Mouse (Mus musculus) forelimb bud, embryonic 11.5 days (tissue): Measurements from ENCODE around the gene Mnt.

Source experiments
- DNase-seq: peaks from one replicate; pipeline ENCODE4 v3.0.0-alpha.2; 2012; ENCODE audit warnings: low read depth, low spot score

Mnt gene

DNA sequence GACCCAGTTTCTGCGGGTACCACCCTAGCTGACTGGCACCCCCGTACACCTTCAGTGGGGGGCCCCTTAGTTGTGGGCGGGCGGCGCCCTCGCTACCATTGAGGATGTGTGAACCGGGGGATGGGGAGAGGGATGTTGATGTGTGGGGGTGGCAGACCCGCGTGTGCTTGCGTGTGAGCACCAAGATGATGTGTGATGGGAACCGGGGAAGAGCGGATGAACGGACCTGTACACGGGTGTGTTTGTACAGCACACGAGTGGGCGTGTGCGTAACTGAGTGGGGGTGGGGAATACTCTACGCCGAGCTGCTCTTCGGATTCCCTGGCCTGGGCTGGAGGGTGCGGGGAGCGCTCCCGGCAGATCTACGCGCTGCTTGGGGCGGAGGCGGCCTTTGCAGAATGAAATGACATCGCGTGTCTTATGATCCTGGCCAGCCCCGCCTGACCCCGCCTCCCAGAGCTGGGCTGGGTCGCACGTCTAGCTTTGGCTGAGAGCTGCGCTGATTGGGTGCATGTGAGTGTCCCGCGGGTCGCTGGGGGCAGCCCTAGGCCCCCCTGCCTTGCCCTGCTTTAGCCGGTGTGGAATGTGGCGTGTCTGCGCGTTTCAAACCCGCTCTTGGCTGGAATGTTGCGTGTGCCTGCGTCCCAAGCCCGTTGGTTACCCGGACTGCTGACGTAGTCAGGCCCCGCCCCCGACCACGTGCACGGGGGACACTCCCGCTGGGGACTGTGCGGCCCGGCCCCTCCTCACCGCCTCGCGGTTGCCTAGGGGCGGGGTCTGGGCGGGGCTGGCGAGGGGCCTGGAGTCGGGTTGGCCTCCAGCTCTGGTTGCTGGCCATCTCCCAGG lies 1.1 kb downstream of the Mnt start:
- DNase-seq: peak; percentile 98

DNA sequence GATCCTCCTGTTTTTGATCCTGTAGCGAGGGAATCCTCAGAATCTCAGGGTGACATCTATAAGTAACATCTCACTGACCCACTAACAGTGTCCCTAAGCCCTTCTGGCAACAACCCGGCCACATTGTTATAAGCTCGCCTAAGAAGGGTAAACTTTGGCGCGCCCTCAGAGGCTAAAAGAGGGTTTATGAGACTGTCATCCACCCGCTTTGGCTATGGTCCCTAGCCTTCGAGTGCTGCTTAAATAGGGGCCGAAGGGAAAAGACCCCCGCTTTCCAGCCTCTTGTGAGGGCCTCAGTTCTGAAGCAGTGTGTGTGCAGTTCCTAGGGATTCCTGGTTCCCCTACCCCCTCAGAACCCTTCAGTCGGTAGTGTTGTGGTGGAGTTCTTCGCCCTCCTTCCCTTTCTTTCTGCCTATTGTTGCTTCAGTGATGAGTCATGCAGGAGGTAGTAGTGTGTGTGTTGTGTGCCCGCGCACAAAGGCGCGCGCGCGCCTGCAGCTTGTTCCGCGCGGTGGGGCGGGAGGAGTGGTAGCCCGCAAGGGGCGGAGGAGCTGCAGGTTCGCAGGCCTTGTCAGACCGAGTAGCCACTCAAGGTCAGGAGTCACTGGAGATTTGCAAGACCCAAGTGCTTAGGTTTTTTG lies 1.9 kb downstream of the Mnt start:
- peak; percentile 41 for DNase-seq

DNA sequence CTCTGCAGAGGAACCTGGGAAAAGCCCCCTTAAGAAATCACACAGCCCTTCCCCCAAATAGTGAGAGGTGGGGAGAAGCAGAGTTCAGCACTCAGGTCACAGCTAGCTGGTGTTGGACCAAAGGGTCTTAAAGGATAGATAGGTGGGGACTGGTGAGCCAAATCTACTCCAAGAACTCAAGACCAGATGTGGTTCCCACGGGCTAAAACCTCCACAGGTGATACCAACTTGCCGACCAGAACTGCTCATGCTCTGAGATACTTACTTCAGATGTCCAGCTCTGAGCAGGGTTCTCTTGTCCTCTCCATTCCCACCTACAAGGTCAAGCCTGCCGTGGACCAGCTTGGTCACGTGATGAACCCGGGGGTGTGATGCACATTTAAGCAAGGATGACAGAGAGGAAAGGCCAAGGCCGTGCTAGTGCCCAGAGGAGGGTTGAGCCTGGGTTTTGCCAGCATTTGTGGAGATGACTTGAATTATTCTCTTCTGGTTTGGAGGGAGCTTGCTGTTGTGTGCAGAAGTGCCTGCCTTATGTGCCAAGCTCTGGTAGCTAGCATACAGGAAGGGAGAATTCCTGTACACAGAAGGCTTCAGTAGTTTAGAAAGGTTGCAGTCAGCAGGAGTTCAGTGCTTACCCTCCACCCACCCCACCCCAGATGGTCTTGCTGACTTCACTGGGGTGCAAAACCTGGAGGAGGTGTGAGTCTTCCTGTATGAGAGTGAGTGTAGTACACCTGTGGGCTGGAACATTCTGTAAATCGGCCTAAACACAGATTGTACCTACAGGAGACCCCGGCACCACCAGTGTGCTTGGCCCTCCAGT lies 3.0 kb downstream of the Mnt start:
- no peak for DNase-seq

DNA sequence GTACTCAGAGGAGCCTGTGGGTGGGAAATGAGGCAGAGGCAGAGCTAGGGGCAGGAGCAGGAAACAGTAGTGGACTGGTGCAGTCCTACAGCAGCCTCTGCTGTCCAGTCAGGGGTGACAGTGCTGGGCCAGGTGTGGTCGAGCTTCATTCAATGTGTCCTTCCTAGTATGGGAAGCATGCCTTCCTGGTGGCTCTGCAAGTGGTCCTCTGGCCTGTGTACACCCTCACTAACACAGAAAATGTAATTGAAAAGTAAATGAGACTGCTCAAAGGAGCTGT lies 3.6 kb downstream of the Mnt start:
- no peak for DNase-seq

DNA sequence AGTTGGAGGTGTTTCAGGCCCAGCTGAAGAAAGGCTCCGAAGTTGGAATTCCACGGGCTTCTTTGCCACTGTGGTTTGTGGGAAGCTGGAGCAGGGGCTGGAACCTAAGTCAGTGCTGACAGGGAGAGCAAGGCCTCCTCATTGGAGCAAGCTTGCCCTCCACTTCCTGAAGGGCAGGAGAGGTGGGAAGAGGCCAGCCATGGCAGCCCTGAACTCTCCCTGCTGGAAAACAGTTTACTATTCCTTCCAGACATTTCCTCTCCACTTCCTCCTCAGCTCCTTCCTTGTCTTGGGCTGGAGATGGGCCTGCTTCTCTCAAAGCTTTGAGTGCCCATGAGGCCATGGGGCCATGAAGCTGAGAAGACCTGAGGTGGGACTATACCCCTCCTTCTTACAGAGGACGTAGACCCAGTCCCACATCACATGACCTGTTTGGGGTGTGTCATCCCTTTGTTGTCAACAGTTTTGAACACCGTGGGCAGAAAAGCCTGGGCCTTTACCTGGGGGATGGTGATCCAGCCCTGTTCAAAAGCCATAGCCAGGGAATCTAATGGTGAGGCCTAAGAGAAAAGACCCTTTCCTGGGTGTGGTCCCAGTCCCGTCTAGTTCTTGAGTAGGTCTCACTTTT lies 4.0 kb downstream of the Mnt start:
- DNase-seq: no peak

DNA sequence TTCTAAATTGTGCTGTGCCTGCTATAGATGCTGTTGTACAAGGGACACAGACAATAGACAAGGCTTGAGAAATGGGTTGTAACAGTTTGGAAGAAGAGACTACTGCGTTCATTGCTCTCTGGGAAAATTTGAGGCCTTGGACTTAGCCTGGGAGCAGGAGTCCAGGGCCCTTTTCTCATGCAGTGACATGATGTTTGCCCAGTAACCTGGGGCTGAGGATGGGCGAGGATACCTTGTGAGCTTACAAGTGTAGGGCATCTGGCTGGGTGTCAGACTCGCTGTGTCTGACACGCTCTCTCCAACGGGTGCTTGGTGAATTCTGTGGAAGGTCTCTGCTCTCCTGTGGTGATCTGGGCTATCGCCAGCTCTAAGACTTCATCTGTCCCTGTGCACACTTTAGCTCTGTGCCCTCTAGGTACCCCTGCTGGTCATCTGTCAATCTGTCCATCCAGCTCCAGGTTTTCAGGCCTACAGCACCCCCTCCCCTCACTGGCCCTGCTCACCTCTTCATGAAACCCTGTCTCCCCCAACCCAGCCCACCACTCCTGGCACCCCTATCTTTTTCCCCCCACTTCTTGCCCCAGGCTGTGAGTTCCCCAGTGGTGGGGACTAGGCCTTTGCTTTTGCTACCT lies 5.0 kb downstream of the Mnt start:
- DNase-seq: no peak

DNA sequence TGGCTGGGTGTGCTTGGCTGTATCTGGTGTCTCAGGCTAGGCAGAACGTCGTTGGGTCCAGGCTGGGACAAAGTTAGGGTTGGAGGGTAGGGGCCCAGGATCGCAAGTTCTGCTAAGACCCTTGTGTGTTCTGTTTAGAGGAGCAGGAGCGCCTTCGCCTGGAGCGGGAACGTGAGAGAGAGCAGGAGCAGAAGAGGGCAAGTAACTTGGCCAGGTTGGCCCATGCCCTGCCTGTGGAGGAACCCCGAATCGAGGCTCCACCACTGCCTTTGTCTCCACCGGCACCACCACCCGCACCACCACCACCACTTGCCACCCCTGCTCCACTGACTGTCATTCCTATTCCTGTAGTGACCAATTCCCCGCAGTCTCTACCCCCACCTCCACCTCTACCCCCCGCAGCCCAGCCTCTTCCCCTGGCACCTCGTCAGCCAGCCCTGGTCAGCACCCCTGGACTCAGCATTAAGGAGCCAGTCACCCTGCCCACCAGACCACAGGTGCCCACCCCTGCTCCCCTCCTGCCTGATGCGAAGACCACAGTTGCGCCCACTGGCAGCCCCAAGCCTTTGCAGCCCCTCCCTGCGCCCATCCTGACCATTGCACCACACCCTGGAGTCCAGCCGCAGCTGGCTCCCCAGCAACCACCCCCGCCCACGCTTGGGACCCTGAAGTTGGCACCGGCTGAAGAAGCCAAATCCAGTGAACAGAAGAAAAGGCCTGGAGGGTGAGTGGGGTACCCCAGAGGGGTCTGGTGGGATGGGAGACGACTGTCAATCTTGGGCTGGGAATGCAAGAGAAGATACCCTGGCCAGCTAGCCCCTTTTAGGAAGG lies 5.7 kb downstream of the Mnt start:
- no peak for DNase-seq

DNA sequence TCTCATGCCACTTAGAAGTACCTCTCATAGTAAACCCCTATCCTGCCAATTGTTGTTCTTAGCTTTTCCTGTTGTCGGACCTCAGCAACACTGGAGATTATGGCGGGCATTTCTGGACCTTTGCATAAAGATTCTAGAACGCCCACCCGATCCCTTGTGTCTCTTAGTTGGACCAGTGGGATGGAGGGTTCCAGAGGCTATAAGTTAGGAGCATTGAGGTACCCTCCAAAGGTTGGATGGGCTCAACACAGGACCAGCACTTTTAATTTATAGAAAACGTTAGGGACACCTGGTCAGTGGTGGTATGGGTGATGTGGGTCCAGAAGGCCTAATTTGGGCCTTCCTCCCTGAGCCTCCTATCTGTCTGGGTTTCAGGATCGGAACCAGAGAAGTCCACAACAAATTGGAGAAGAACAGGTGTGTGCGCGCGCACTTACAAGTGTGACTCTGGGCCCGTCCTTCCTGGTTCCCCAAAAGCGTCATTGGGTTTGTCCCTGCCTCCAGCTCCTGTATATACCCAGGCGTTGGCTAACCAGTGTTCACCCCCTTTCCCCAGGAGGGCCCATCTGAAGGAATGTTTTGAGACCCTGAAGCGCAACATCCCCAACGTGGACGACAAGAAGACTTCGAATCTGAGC lies 6.5 kb downstream of the Mnt start:
- no peak for DNase-seq

DNA sequence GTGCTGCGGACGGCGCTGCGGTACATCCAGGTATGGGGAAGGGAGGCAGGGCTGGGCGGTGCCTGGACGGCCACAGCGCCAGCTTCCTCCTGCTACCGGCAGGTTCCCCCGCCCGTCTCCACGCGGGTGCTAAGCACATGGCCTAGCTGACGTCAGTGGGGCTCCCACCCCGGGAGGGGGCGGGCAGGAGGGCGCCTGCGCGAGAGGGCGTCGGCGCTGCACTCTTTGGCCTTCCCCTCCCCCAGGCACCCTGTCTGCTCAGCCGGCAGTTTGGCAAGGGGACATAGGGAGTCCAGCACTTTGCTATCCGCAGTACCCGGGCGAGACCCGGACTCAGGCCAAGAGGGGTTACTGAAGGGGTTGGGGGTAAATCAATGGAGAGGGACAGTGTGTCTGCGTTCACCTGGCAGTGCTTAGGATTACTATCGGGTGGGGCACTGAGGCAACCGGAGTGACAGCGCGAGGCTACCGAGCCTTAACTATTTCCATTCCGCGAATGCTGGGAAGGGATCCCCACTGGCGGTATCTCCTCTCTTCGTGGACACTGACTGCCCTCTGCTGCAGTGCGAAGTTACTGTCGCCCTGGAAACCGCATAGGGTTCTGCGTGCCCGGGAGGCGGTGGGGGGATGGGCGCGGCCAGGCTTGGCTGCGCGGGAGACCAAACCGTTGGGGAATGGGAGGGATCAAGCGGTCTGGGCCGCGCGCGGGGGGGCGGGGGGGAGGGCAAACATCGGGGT lies 7.1 kb downstream of the Mnt start:
- peak; percentile 87 for DNase-seq

DNA sequence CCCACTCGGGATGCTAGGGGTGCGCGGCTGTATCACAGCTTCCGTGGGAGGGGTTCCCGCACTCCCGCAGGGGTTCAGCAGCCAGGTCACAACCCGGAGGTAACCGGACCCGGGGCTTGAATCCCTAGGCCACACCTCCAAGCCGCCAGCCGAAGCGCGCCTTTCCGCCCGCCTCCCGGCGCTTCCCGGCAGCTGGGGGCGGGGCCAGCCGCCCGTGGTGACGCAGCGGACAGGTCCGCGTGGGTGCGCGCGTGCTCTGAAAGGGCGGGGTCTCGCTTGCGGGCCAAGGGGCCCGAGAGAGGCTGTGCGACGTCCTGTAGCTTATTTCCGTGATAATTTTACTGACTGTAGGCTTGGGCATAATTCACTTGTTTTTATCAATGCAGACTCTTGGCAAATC lies 7.7 kb downstream of the Mnt start:
- DNase-seq: peak; percentile 90

DNA sequence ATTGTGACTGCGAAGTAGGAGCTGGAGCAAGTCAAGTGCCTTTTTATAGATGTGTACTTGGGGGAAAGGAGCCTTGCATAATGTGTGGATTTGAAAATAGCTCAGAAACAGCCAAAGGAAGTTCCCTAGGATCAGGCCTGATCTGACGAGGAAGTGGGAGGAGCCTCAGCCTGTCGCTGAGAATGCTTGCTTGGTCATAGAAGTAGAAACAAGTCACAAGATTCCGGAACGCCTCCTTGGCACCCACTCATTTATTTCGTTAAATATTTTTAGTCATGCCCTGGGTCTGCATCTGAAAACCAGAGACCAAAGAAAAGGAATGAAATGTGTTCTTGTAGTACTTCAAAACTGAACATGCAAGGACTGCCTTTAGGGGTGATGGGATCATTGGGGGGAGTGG lies 8.3 kb downstream of the Mnt start:
- no peak for DNase-seq

DNA sequence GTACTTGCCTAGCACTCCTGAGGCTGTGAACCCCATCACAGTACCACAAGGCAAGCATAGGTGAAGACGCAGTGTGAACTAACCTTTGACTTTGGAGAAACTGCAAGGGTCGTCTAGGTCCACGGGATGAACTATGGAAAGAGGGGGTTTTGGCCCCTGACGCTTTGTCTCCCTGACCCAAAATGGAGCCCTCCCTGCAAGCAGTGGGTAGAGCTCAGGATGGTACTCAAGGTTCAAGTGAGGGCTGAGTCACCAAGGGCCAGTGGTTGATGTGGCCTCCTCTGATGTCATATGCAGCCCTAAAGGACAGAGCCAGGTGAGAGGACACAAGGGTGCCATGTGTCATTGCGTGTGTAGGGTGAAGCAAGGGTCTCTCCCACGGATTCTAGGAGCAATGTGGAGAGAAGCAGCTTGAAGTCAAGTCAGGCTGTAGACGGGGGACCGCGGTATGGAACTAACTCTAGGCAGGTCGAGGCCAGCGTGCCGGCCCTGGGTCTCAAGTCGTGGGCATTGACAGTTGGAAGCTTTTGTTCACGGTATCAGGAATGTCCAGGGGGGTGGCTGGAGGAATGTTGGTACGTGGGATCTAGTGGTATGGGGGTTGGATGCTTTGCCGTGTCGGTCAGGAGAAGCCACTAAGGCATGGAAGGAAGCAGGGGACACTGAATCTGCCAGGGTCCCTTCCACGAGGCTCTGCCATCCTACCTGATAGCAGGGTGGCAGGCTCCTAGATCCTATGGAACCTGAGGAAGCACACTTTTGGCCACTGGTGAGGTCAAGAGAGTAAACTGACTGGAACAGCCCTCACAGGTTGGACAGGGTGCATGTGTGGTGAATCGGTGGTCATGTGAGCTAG lies 9.4 kb downstream of the Mnt start:
- DNase-seq: no peak

DNA sequence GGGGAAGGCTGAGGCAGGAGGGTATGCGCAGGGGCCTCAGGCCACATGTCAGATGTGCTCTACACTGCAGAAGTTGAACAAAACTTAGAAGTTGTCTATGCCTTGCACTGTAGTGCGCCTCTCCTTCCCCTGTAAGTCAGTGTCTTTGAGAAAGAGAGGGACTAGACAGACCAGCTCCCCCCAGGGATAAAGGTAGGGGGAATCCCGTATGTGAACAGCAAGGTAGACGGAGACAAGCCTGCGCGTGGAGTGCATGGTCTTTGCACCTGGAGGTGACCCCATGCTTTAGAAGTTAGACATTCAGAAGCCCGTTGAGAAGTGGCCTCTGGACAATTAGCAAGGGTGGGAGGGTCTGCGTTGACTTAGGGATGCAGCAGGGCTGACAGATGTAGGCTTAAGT lies 10.0 kb downstream of the Mnt start:
- DNase-seq: no peak

DNA sequence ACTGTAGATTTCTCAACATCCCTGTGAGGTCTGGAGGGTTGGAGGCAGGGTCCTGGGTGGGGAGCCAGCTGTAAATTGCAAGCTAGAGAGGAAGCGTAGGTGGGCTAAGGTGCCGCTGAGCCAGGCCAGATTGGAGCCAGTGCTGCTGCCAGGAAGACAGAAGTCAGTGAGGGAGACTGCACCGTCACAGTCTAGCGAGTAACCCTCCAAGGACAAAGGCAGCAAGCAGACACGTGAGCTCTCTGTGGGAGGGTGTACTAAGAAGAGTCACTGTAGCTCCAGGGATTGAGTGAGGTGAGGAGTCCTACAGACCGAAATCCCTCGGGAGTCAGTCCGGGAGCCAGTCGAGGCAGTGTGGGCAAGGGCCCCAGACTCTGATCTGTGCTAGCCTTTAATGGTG lies 10.6 kb downstream of the Mnt start:
- no peak for DNase-seq

DNA sequence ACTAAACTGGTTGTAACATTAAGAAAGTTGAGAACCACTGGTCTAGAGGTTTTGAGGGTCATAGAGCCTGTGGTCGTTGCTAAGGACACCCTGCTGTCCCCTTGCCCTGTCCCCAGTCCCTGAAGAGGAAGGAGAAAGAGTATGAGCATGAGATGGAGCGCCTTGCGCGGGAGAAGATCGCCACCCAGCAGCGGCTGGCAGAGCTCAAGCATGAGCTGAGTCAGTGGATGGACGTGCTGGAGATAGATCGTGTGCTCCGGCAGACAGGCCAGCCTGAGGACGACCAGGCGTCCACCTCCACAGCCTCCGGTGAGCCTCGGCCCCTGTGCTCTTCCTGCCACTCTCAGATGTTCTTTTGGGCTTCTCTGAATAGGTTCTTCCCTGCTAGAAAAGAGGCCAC lies 11.3 kb downstream of the Mnt start:
- DNase-seq: no peak

DNA sequence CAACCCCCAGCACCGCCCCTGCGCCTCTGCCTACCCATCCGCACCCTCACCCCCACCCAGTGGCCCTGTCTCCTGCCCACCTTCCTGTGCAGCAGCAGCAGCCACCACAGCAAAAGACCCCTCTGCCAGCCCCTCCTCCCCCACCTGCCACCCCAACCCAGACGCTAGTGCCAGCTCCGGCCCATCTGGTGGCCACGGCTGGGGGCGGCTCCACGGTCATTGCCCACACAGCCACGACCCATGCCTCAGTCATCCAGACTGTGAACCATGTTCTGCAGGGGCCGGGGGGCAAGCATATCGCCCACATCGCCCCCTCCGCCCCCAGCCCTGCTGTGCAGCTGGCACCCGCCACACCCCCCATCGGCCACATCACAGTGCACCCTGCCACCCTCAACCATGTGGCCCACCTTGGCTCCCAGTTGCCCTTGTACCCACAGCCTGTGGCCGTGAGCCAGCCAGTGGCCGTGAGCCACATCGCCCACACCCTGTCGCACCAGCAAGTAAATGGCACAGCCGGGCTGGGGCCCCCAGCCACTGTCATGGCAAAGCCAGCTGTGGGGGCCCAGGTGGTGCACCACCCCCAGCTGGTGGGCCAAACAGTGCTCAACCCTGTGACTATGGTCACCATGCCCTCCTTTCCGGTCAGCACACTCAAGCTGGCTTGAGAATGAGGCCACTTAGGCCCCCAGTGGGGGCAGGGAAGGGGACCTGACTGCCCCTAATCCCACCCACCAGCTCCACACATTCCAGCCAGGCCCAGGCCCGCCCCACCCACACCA lies 12.1 kb downstream of the Mnt start:
- no peak for DNase-seq

DNA sequence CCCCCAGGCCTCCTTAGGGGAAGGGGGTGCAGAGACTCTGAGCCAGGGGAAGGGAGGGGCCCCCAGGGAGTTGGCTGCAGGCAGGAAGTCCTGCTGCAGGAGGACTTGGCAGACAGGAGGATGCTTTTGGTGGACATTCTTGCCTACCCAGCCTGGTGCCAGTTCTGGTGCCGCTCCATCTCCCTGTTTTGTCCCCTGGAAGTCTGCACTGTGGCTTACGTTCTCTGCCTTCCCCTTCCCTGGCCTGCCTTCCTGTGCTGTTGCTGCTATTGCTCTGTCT lies 12.7 kb downstream of the Mnt start:
- no peak for DNase-seq

DNA sequence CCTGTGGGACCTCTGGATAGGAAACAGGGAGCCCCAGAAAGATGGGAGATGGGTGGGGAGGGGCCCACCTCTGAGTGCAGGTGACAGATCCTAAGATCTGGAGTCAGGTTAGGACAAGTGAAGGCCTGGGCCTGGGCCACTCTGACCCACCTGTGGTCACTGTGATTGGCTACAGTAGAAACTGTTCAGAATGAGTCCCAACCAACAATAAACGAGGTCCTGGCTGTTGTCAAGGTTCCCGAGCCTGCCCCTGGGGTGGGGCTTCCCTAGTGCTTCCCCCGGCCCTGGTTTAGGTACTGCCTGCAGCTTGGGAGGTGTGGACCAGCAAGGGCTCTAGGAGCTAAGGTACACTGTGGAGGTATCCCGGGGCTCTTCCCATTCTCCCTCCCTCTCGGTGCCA lies 13.0 kb downstream of the Mnt start:
- no peak for DNase-seq
